ENCODE assay signal across 1 mouse cellular context in genomic region chr19:5490313-5490897, GRCm38 (mm10).
A peak's percentile ranks its signal among the peaks of the same experiment; 100 is the strongest.
TF ChIP-seq lines count a peak whose summit lies in the region.

TSS of gene Cfl1 (plus strand) at chr19:5490455.

TF ChIP-seq in CH12.LX, 34 proteins besides CTCF, POLR2A, EP300 and RAD21 (continued from another document):
- peak; percentile 95 for TF ChIP-seq ZMIZ1 (IDR thresholded peaks at IDR 0.05; ENCODE audit: low read depth, low read length)
- no peak; the same call in 1 of the 2 replicates for TF ChIP-seq SMC3 (IDR thresholded peaks at IDR 0.05; ENCODE audit: low read depth, low read length)
- peak; percentile 88; the same call in 1 of the 2 replicates for TF ChIP-seq KAT2A (IDR thresholded peaks at IDR 0.05; ENCODE audit: insufficient replicate concordance, low read length)
- TF ChIP-seq MAX (IDR thresholded peaks at IDR 0.05; ENCODE audit: low read length): no peak
- peak; percentile 91 for TF ChIP-seq MEF2A (IDR thresholded peaks at IDR 0.05; ENCODE audit: borderline replicate concordance, low read depth, low read length)
- TF ChIP-seq HCFC1 (IDR thresholded peaks at IDR 0.05; ENCODE audit: low read depth, low read length): peak; percentile 94
- TF ChIP-seq NELFE (IDR thresholded peaks at IDR 0.05; ENCODE audit: low read depth, low read length): peak; percentile 99
- TF ChIP-seq BHLHE40 (IDR thresholded peaks at IDR 0.05; ENCODE audit: low read depth, low read length): peak; percentile 12; the same call in 1 of the 2 replicates
- TF ChIP-seq NRF1 (IDR thresholded peaks at IDR 0.05; ENCODE audit: low read depth, low read length): peak; percentile 80
- peak; percentile 79; the same call in 1 of the 2 replicates for TF ChIP-seq MAZ (IDR thresholded peaks at IDR 0.05; ENCODE audit: low read depth, low read length)
